Mouse (Mus musculus) midbrain, embryonic 13.5 days (tissue): Measurements from ENCODE around the gene Vav3. TPM values are rescaled to one million over a fixed set of nuclear protein-coding genes. Genes with fewer than 3 reads are reported as not detected.

Experiments used
- ATAC-seq: fragments of 200-750 bp; cut with Nextera tagmentation; 2 replicates; pipeline ENCODE4 v1.8.0; 2017; ENCODE audit warnings: mild to moderate bottlenecking, moderate TSS enrichment, moderate library complexity
- H3K27ac ChIP-seq: fragments of 300-500 bp; sonication (generic); 2 replicates; pipeline ENCODE4 v1.5.1; 2015; ENCODE audit warnings: inconsistent platforms, mild to moderate bottlenecking, moderate library complexity
- H3K27me3 ChIP-seq: fragments of 300-500 bp; sonication (generic); 2 replicates; pipeline ENCODE4 v1.6.1; 2015; ENCODE audit warnings: mild to moderate bottlenecking, inconsistent platforms
- H3K36me3 ChIP-seq: fragments of 300-500 bp; sonication (generic); 2 replicates; pipeline ENCODE4 v1.6.1; 2015; ENCODE audit warnings: mild to moderate bottlenecking, inconsistent platforms
- H3K4me1 ChIP-seq: fragments of 300-500 bp; sonication (generic); replicated peaks from 2 replicates; pipeline ENCODE4 v1.6.1; 2015; ENCODE audit warnings: inconsistent platforms
- H3K4me2 ChIP-seq: fragments of 300-500 bp; sonication (generic); replicated peaks from 2 replicates; pipeline ENCODE4 v1.6.1; 2015; ENCODE audit warnings: moderate library complexity, mild to moderate bottlenecking, inconsistent platforms
- H3K4me3 ChIP-seq: fragments of 300-500 bp; sonication (generic); replicated peaks from 2 replicates; pipeline ENCODE4 v1.5.1; 2015; ENCODE audit warnings: mild to moderate bottlenecking, inconsistent platforms
- H3K9ac ChIP-seq: fragments of 300-500 bp; sonication (generic); replicated peaks from 2 replicates; pipeline ENCODE4 v1.6.1; 2015; ENCODE audit warnings: mild to moderate bottlenecking, inconsistent platforms
- H3K9me3 ChIP-seq: fragments of 300-500 bp; sonication (generic); 2 replicates; pipeline ENCODE4 v1.6.1; 2016; ENCODE audit warnings: mild to moderate bottlenecking, inconsistent platforms
- WGBS: fragments of 180-500 bp; shearing (Covaris S2); methylation state at CpG from one replicate; pipeline ENCODE4 v1.1.7; 2015; 5-methylcytosine and 5-hydroxymethylcytosine counted together
- polyA plus RNA-seq: library from polyadenylated mRNA; unstranded; fragments of >200 nt; fragmentation: Nextera tagmentation; extraction: Ambion mirVana; gene quantifications from 2 replicates; pipeline ENCODE4 v1.2.1, GENCODE M21; 2015

The Vav3 gene
- polyA plus RNA-seq, 1 experiment from 2014 or later = 32.6 TPM

DNA sequence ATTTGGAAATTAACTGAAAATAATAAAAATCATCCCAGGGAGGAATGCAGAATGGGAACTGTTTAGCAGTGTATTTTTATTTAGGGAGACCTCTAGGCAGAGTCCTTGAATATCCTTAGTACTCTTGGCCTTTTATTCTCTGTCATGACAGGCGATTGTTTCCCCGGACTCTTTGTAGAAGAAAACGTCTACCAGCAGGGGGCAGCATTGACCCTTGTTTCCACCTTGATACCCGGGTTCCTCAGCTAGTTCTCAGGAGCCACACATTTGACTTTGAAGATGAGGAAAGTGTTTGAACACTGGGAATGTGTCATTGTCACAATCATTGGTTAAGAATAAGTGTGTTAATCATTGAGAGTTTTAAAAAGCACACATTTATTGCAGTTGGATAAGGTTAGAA is 185.8 kb downstream of the Vav3 start:
- Histone ChIP-seq H3K4me1 (0 out of 2 replicates have a peak, but pooled peaks cover 4% of the 10 kb centered on the region), H3K27ac (no peak overlapping the region), H3K36me3 (0 out of 2 replicates have a peak, but pooled peaks cover 7% of the 10 kb centered on the region), H3K9me3 (no peaks in the 10 kb centered on the region), H3K4me2 (no peak overlapping the region), H3K9ac (no peak overlapping the region), H3K27me3 (no peaks in the 10 kb centered on the region), H3K4me3 (no peak overlapping the region)
- peak; percentile 62 for ATAC-seq
- 3% methylated on average over 4 of the region's 4 CpGs for WGBS

DNA sequence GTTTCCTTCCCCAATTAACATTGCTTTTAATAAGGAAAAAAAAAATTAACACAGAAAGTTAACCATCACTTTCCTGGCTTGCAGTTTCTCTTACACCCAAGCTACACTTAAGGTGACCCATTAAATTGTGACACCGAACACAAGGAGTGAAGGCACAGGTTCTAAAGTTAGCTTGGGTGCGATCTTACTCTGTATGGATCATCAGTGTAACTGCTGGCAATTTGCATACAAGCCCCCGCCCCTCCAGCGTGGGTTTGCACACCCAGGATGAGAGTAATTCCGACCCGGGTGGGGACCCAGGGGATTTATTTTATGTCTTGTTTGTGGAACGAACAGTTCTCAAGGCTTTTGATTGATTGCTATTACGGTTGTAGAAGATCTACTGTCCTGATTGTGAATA is 186.2 kb downstream of the Vav3 start:
- H3K27ac ChIP-seq = no peak overlapping the region
- peak; percentile 43; the same call in 1 of the 2 replicates for ATAC-seq
- 0 out of 2 replicates have a peak, but pooled peaks cover 4% of the 10 kb centered on the region for H3K4me1 ChIP-seq
- H3K27me3 ChIP-seq = no peaks in the 10 kb centered on the region
- H3K9ac ChIP-seq = no peak overlapping the region
- H3K36me3 ChIP-seq = 0 out of 2 replicates have a peak, but pooled peaks cover 5% of the 10 kb centered on the region
- no peak overlapping the region for H3K4me2 ChIP-seq
- no peak overlapping the region for H3K4me3 ChIP-seq
- H3K9me3 ChIP-seq = no peaks in the 10 kb centered on the region
- WGBS = 67% methylated on average over 8 of the region's 8 CpGs

GRCm38 (mm10) chr3:109528688-109529087 is 188.2 kb downstream of the Vav3 start:
- Histone ChIP-seq H3K27me3 (no peaks in the 10 kb centered on the region), H3K4me1 (0 out of 2 replicates have a peak, but pooled peaks cover 9% of the 10 kb centered on the region), H3K36me3 (no peaks in the 10 kb centered on the region), H3K27ac (peak overlapping the region; percentile 9; the same call in 1 of the 2 replicates), H3K4me3 (no peak overlapping the region), H3K4me2 (no peak overlapping the region), H3K9me3 (no peaks in the 10 kb centered on the region), H3K9ac (no peak overlapping the region)
- WGBS = 47% methylated on average over 4 of the region's 4 CpGs
- peak; percentile 37; the same call in 1 of the 2 replicates for ATAC-seq

DNA sequence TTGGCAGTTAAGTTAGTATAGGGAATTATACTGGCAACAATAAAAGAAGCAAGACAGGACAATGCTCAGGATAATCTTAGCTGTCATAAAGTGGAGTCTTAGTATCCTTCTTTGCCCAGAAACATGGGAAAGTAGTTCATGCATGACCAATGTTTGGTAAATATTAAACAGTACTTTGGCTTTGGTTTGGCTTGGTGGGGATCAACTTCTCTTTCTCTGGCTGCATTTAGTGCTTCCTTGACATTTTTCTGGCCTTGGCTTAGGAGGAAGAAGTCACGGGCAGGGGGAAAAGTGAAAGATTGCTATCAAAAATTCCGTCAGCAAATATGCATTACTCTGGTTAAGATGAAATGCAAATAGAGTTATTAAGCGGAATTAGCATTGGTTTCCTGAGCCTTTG is 197.2 kb downstream of the Vav3 start:
- Histone ChIP-seq H3K4me1 (0 out of 2 replicates have a peak, but pooled peaks cover 5% of the 10 kb centered on the region), H3K9me3 (no peaks in the 10 kb centered on the region), H3K36me3 (no peaks in the 10 kb centered on the region), H3K4me2 (no peak overlapping the region), H3K4me3 (no peak overlapping the region), H3K9ac (no peak overlapping the region), H3K27ac (no peak overlapping the region), H3K27me3 (no peaks in the 10 kb centered on the region)
- whole genome bisulfite sequencing = 74% methylated on average over 3 of the region's 3 CpGs
- ATAC-seq = no peak

DNA sequence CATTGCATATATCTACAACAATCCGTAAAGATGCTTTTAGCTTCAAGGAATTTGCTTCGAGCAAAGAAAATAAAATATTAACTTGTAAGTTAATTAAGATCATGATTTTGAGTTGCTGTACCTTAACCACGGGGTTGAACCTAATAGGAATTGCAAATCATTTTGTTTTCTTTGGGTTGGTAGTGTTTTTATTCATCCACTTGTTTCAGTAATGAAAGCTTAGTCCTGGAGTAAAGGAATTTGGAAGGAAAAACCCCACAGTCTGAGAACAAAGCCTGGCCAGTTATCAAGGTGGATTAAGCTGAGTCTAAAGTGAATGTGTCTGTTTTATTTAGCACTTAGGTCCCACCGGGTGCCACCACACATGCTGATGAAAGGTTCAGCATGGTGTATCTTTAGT is 199.6 kb downstream of the Vav3 start:
- H3K4me1 ChIP-seq = peaks cover 10% of the 10 kb centered on the region; the same call in 1 of the 2 replicates
- no peak for ATAC-seq
- no peaks in the 10 kb centered on the region for H3K36me3 ChIP-seq
- no peak overlapping the region for H3K4me2 ChIP-seq
- H3K27me3 ChIP-seq = no peaks in the 10 kb centered on the region
- WGBS = 49% methylated on average over 4 of the region's 4 CpGs
- no peak overlapping the region for H3K4me3 ChIP-seq
- no peak overlapping the region for H3K27ac ChIP-seq
- H3K9ac ChIP-seq = no peak overlapping the region
- H3K9me3 ChIP-seq = no peaks in the 10 kb centered on the region

DNA sequence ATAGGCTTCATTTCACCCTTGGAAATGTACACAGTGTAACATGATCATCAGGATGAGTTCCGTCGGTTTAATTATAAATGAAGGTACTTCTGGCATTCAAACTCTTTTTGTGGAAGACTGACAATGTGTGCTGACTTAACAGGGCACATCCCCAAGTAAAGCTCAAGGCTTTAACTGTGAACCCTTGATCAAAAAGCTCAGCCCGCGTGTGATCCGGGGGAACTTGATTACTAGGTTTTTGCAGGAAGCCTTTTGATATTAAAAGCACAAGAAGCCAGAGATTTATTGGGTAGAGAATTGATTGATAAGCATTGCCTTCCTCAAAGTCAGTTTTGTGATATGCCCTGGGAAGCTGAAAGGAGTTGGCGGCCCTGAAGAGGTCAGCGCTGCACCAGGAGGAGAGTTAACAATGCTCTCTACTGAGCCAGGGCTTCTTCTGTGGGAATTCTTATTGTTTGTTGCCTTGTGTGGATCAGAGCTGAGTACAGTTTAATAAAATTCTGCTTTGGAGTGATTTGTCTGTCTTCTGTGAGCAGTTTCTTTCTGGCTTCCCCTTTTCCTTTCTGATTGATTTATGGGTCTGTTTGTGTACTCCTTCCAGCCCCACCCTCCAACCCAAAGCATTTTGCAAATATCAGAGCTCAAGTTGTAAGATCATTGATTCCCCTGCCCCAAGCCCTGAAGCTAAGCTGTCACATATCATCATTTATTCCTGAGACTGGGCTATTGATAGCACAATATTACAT is 204.2 kb downstream of the Vav3 start:
- Histone ChIP-seq H3K4me1 (peaks cover 11% of the 10 kb centered on the region; the same call in 1 of the 2 replicates), H3K4me3 (no peak overlapping the region), H3K36me3 (no peaks in the 10 kb centered on the region), H3K27ac (no peak overlapping the region), H3K4me2 (no peak overlapping the region), H3K9me3 (no peaks in the 10 kb centered on the region), H3K9ac (no peak overlapping the region), H3K27me3 (no peaks in the 10 kb centered on the region)
- 44% methylated on average over 7 of the region's 7 CpGs for WGBS
- no peak for ATAC-seq

DNA sequence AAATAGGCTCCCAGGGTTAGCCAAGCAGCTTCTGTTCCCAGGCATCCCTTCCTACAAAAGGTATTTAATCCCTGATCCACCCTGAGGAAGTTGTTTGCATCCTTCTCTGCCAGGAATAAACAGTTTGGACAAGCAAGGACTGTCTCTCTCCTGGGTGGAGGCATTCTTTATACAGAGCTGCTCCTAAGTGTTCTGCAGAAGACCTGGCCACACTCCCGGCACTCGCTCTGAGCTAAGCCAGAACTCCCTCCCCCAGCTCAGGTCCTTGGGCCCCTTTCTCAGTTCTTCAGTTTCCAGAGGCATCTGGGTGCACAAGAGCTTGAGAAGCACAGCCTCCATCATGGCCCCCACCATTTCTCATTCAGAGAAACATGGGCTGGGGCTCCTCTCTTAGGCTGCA is 216.9 kb downstream of the Vav3 start:
- no peak overlapping the region for H3K4me2 ChIP-seq
- H3K4me3 ChIP-seq = no peak overlapping the region
- 0 out of 2 replicates have a peak, but pooled peaks have one; percentile 27 for ATAC-seq

DNA sequence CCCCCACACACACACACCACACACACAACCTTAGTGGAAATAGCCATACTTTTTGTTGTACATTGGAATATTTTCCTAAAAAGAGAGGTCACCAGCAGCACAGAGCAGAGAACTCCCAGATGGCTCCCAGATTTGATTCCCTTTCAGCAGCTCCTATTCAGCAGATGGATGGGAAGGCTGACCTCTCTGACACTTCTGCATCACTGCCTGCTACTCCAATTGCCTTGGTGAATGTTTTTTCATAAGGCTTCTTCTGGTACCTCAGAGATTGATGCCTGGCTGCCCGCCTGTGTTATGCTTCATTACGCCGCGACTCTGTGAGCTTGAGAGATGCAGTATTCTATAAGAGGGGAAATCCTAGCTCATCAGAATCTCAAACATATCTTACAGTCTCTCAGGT is 220.8 kb downstream of the Vav3 start:
- Histone ChIP-seq H3K4me3 (no peak overlapping the region), H3K4me1 (peaks cover 8% of the 10 kb centered on the region; the same call in 1 of the 2 replicates), H3K36me3 (no peaks in the 10 kb centered on the region), H3K9me3 (no peaks in the 10 kb centered on the region), H3K9ac (no peak overlapping the region), H3K27me3 (no peaks in the 10 kb centered on the region), H3K27ac (no peak overlapping the region), H3K4me2 (no peak overlapping the region)
- WGBS = 38% methylated on average over 4 of the region's 4 CpGs
- ATAC-seq = peak; percentile 63; the same call in 1 of the 2 replicates

More for the DNA sequence above, 216.9 kb downstream of the Vav3 start:
- no peaks in the 10 kb centered on the region for H3K9me3 ChIP-seq
- H3K27me3 ChIP-seq = no peaks in the 10 kb centered on the region
- no peak overlapping the region for H3K27ac ChIP-seq
- peaks cover 8% of the 10 kb centered on the region; the same call in 1 of the 2 replicates for H3K4me1 ChIP-seq
- WGBS = 62% methylated on average over 2 of the region's 2 CpGs
- no peaks in the 10 kb centered on the region for H3K36me3 ChIP-seq
- H3K9ac ChIP-seq = no peak overlapping the region

DNA sequence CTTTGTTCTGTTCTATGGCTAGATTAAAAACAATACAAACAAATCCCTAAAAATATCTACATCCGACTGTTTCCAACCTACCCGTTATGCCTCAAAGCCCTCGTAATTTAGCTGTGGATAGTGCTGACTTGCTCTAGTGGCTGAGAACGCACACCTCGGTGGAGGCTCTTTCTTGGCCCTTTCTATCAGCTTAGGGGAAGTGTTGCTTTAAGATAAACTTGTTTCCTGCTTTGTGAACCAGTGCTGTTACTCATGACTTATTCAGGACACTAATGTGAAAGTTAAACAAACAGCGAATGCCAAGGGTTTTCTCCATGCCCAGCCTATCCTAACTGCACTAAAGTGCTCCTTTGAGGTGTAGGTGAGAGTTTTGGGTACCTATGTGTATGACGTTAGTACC is 221.3 kb downstream of the Vav3 start:
- no peak overlapping the region for H3K9ac ChIP-seq
- 54% methylated on average over 7 of the region's 7 CpGs for WGBS
- no peaks in the 10 kb centered on the region for H3K9me3 ChIP-seq
- H3K27me3 ChIP-seq = no peaks in the 10 kb centered on the region
- no peak overlapping the region for H3K4me3 ChIP-seq
- H3K27ac ChIP-seq = no peak overlapping the region
- no peaks in the 10 kb centered on the region for H3K36me3 ChIP-seq
- no peak for ATAC-seq
- H3K4me2 ChIP-seq = no peak overlapping the region
- H3K4me1 ChIP-seq = peaks cover 8% of the 10 kb centered on the region; the same call in 1 of the 2 replicates

- no peak overlapping the region for H3K9ac ChIP-seq
- no peak overlapping the region for H3K4me3 ChIP-seq
- no peaks in the 10 kb centered on the region for H3K27me3 ChIP-seq
- H3K36me3 ChIP-seq = no peaks in the 10 kb centered on the region
- H3K4me2 ChIP-seq = no peak overlapping the region
- no peaks in the 10 kb centered on the region for H3K9me3 ChIP-seq
- H3K27ac ChIP-seq = no peak overlapping the region
- ATAC-seq = no peak
- peaks cover 8% of the 10 kb centered on the region; the same call in 1 of the 2 replicates for H3K4me1 ChIP-seq
- 93% methylated on average over 4 of the region's 4 CpGs for WGBS
These were observed 221.8 kb downstream of the Vav3 start for GRCm38 (mm10) chr3:109562268-109562667.

- no peak for ATAC-seq
- Histone ChIP-seq H3K9me3 (no peaks in the 10 kb centered on the region), H3K9ac (no peak overlapping the region), H3K27me3 (no peaks in the 10 kb centered on the region), H3K4me2 (no peak overlapping the region), H3K27ac (no peak overlapping the region), H3K4me1 (peaks cover 18% of the 10 kb centered on the region), H3K36me3 (no peaks in the 10 kb centered on the region), H3K4me3 (no peak overlapping the region)
- WGBS = 95% methylated on average over 2 of the region's 2 CpGs
These were observed 224.0 kb downstream of the Vav3 start for GRCm38 (mm10) chr3:109564443-109564842.

- H3K4me3 ChIP-seq = no peak overlapping the region
- no peak for ATAC-seq
- H3K27me3 ChIP-seq = no peaks in the 10 kb centered on the region
- H3K36me3 ChIP-seq = no peaks in the 10 kb centered on the region
- H3K9me3 ChIP-seq = no peaks in the 10 kb centered on the region
- peaks cover 9% of the 10 kb centered on the region for H3K4me1 ChIP-seq
- H3K9ac ChIP-seq = no peak overlapping the region
- 30% methylated on average over 3 of the region's 3 CpGs for WGBS
- H3K4me2 ChIP-seq = no peak overlapping the region
- no peak overlapping the region for H3K27ac ChIP-seq
These were observed 228.3 kb downstream of the Vav3 start for GRCm38 (mm10) chr3:109568542-109569265.
